Mouse (Mus musculus) hindbrain, embryonic 12.5 days (tissue): ENCODE results near the gene Ifrd2. TPM values are rescaled to one million over a fixed set of nuclear protein-coding genes. Genes with fewer than 3 reads are reported as not detected.
"Not testable (repeated sequence)": the region's sequence is repeated elsewhere in the genome, so short reads cannot be mapped to it uniquely, and the experiment has no call there.

Experiments
- ATAC-seq: fragments of 200-750 bp; cut with Nextera tagmentation; 2 replicates; pipeline ENCODE4 v1.8.0; 2017; ENCODE audit warnings: moderate TSS enrichment; ENCODE audit not compliant: low FRiP score
- H3K27ac ChIP-seq: fragments of 300-500 bp; sonication (generic); 2 replicates; pipeline ENCODE4 v1.5.1; 2016; ENCODE audit warnings: mild to moderate bottlenecking
- H3K27me3 ChIP-seq: fragments of 300-500 bp; sonication (generic); 2 replicates; pipeline ENCODE4 v1.6.1; 2016; ENCODE audit warnings: mild to moderate bottlenecking
- H3K36me3 ChIP-seq: fragments of 300-500 bp; sonication (generic); 2 replicates; pipeline ENCODE4 v1.6.1; 2016; ENCODE audit warnings: mild to moderate bottlenecking
- H3K4me1 ChIP-seq: fragments of 300-500 bp; sonication (generic); 2 replicates; pipeline ENCODE4 v1.6.1; 2016
- H3K4me2 ChIP-seq: fragments of 300-500 bp; sonication (generic); replicated peaks from 2 replicates; pipeline ENCODE4 v1.6.1; 2016; ENCODE audit warnings: mild to moderate bottlenecking
- H3K4me3 ChIP-seq: fragments of 300-500 bp; sonication (generic); 2 replicates; pipeline ENCODE4 v1.5.1; 2016; ENCODE audit warnings: mild to moderate bottlenecking
- H3K9ac ChIP-seq: fragments of 300-500 bp; sonication (generic); 2 replicates; pipeline ENCODE4 v1.6.1; 2016; ENCODE audit warnings: mild to moderate bottlenecking, moderate library complexity
- H3K9me3 ChIP-seq: fragments of 300-500 bp; sonication (generic); replicated peaks from 2 replicates; pipeline ENCODE4 v1.6.1; 2016; ENCODE audit warnings: mild to moderate bottlenecking
- WGBS: fragments of 180-500 bp; shearing (Covaris S2); methylation state at CpG from one replicate; pipeline ENCODE4 v1.1.7; 2016; 5-methylcytosine and 5-hydroxymethylcytosine counted together
- polyA plus RNA-seq: library from polyadenylated mRNA; unstranded; fragments of >200 nt; fragmentation: Nextera tagmentation; extraction: Ambion mirVana; gene quantifications from 2 replicates; pipeline ENCODE4 v1.2.1, GENCODE M21; 2016

Ifrd2 gene
- polyA plus RNA-seq, 1 experiment from 2014 or later: 19.5 TPM

- H3K9ac ChIP-seq: peak overlapping the region; percentile 82
- peaks cover 24% of the 10 kb centered on the region for H3K36me3 ChIP-seq
- peak; percentile 94 for ATAC-seq
- peaks cover 39% of the 10 kb centered on the region for H3K4me1 ChIP-seq
- peak overlapping the region; percentile 66 for H3K4me3 ChIP-seq
- H3K4me2 ChIP-seq: peak overlapping the region; percentile 93
- peaks cover 37% of the 10 kb centered on the region for H3K27me3 ChIP-seq
- H3K9me3 ChIP-seq: no peaks in the 10 kb centered on the region
- under 1% methylated on average over 53 of the region's 53 CpGs for WGBS
- peak overlapping the region; percentile 82 for H3K27ac ChIP-seq
Observed at GRCm38 (mm10) chr9:107554319-107554825, 33.1 kb upstream of the Ifrd2 start.

DNA sequence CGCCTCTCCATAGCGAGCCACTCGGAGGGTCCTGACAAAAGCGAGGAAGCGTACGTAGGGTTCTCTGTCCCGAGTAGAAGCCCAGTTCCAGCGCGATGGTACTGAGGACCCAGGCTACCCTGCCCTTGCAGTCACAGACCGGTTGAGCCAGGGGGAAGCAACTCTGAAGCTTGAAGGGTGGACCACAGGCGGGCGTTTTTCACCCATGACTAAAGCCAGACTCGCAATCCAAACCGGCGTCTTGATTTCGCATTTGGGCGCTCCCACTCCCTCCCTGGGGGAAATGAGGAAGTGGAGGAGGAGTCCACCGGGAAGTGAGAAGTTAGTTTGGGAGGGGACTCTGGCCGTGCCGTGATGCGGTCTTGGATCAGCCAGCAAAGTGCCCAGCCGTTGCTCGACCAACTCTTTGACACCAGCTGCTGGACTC lies 32.4 kb upstream of the Ifrd2 start:
- H3K9me3 ChIP-seq: no peaks in the 10 kb centered on the region
- WGBS: under 1% methylated on average over 23 of the region's 23 CpGs
- H3K27me3 ChIP-seq: peaks cover 31% of the 10 kb centered on the region
- peak overlapping the region; percentile 82 for H3K27ac ChIP-seq
- H3K4me3 ChIP-seq: peak overlapping the region; percentile 66
- H3K4me1 ChIP-seq: peaks cover 39% of the 10 kb centered on the region
- peak; percentile 35 for ATAC-seq
- H3K36me3 ChIP-seq: peaks cover 31% of the 10 kb centered on the region
- peak overlapping the region; percentile 93 for H3K4me2 ChIP-seq
- peak overlapping the region; percentile 82 for H3K9ac ChIP-seq

DNA sequence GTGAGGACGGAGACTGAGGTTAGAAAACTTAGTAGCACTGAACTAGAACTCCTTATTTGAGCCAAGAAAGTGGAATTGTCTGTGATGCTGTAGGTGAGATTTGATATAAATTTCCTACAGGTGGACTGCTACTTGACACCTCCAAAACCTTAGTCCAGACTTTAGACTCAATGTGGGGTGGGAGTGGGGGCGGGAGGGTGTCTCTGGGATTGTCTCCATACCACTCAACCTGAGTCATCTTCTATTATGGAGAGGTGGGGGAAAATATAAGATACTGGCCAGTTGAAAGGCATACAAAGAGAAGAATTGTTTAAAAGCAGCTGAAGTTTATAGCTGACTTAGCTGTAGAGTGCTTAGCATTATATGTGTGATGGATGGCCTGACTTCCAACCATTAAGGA lies 31.7 kb upstream of the Ifrd2 start:
- Histone ChIP-seq H3K27ac (no peak overlapping the region), H3K36me3 (peaks cover 38% of the 10 kb centered on the region), H3K4me3 (peak overlapping the region; percentile 66), H3K4me2 (peak overlapping the region; percentile 93), H3K4me1 (peaks cover 38% of the 10 kb centered on the region), H3K9me3 (no peaks in the 10 kb centered on the region), H3K9ac (peak overlapping the region; percentile 82), H3K27me3 (peaks cover 24% of the 10 kb centered on the region)
- ATAC-seq: no peak
- WGBS: 47% methylated on average over 2 of the region's 2 CpGs

- Histone ChIP-seq H3K36me3 (peaks cover 44% of the 10 kb centered on the region), H3K27me3 (peaks cover 18% of the 10 kb centered on the region), H3K27ac (no peak overlapping the region), H3K4me3 (peak overlapping the region; percentile 66; the same call in 1 of the 2 replicates), H3K9ac (no peak overlapping the region), H3K9me3 (no peaks in the 10 kb centered on the region), H3K4me1 (peaks cover 32% of the 10 kb centered on the region), H3K4me2 (peak overlapping the region; percentile 93)
- ATAC-seq: no peak
- 78% methylated on average over 3 of the region's 3 CpGs for WGBS
Observed at GRCm38 (mm10) chr9:107556346-107556745, 31.1 kb upstream of the Ifrd2 start.

GRCm38 (mm10) chr9:107563029-107563581 lies 24.3 kb upstream of the Ifrd2 start, which contains the start of gene Tusc2:
Gene Tusc2, plus strand, starts transcription at chr9:107563255.
- no peaks in the 10 kb centered on the region for H3K27me3 ChIP-seq
- peak; percentile 93 for ATAC-seq
- peak within 1 kb of the TSS; percentile 84 for H3K4me3 ChIP-seq
- H3K9ac ChIP-seq: peak within 1 kb of the TSS; percentile 87
- H3K9me3 ChIP-seq: no peaks in the 10 kb centered on the region
- 1% methylated on average over 43 of the region's 46 CpGs for WGBS
- H3K4me1 ChIP-seq: peaks cover 26% of the 10 kb centered on the region
- peak within 1 kb of the TSS; percentile 84 for H3K4me2 ChIP-seq
- peaks cover 56% of the 10 kb centered on the region for H3K36me3 ChIP-seq
- H3K27ac ChIP-seq: peak within 1 kb of the TSS; percentile 60

DNA sequence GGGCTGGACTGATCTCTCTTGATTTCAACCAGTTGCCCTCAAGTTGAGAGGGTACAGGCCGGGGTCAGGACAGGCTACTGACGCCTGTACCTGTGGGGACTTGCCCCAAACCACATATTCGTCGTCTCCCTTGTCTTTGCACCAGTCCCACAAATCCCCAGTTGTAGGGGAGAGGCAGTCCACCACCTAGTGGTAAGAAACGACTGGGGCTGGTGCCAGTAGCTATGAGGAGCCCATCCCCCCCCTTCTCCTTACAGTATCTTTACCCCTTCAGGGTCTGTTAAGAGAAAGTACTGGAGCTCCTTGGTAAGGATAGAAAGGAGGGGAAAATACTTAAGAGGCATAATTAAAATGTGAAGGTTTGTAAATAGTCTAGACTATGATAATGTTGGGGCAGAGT lies 21.9 kb upstream of the Ifrd2 start:
- not testable (repeated sequence) for H3K27ac ChIP-seq, H3K4me3 ChIP-seq, ATAC-seq, H3K9ac ChIP-seq, H3K9me3 ChIP-seq, H3K27me3 ChIP-seq
- H3K4me1 ChIP-seq: peaks cover 36% of the 10 kb centered on the region
- 0 out of 2 replicates have a peak overlapping the region, but pooled peaks have one; percentile 0 for H3K4me2 ChIP-seq
- H3K36me3 ChIP-seq: peaks cover 34% of the 10 kb centered on the region
- 54% methylated on average over 5 of the region's 5 CpGs for WGBS

DNA sequence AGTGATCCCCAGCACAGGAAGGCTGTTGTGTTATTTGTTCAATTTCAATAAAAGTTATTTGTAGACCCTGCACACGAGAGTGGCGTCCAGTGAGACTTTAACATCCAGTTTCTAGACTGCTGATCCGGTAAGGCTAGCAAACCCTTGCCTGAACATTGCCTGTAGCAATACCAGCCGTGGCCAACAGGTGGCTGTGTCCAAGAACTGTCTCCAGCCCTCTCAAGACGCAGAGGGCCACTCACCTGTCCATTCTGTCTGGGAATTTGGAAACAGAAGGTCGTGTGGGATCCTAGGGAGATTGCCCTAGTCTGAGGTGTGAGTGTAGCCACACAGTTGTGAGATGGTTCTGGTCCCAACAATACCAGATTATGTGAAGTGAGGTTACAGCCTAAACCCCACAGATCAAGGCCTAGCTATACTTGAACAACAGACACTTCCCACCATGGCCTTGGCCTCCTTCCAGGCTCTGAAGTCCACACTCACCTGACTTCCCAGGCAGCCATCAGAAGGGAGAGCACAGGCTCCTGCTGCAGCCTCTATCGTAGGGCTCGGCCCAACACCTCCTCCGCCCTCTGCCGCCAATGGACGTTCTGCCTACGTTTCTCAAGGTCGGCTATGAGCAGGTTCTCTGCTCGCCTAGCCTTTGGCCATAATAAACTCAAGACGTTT lies 21.3 kb upstream of the Ifrd2 start:
- ATAC-seq: no peak
- WGBS: 62% methylated on average over 15 of the region's 15 CpGs
- Histone ChIP-seq H3K9me3 (no peaks in the 10 kb centered on the region), H3K9ac (no peak overlapping the region), H3K27me3 (no peaks in the 10 kb centered on the region), H3K27ac (no peak overlapping the region), H3K4me1 (peaks cover 42% of the 10 kb centered on the region), H3K36me3 (peaks cover 34% of the 10 kb centered on the region), H3K4me2 (no peak overlapping the region), H3K4me3 (no peak overlapping the region)

- peaks cover 49% of the 10 kb centered on the region for H3K4me1 ChIP-seq
- ATAC-seq: no peak
- no peak overlapping the region for H3K4me3 ChIP-seq
- no peak overlapping the region for H3K9ac ChIP-seq
- no peaks in the 10 kb centered on the region for H3K27me3 ChIP-seq
- WGBS: 77% methylated on average over 3 of the region's 3 CpGs
- no peak overlapping the region for H3K4me2 ChIP-seq
- no peaks in the 10 kb centered on the region for H3K9me3 ChIP-seq
- H3K27ac ChIP-seq: no peak overlapping the region
- H3K36me3 ChIP-seq: peaks cover 34% of the 10 kb centered on the region
Observed at GRCm38 (mm10) chr9:107566855-107567254, 20.6 kb upstream of the Ifrd2 start.

DNA sequence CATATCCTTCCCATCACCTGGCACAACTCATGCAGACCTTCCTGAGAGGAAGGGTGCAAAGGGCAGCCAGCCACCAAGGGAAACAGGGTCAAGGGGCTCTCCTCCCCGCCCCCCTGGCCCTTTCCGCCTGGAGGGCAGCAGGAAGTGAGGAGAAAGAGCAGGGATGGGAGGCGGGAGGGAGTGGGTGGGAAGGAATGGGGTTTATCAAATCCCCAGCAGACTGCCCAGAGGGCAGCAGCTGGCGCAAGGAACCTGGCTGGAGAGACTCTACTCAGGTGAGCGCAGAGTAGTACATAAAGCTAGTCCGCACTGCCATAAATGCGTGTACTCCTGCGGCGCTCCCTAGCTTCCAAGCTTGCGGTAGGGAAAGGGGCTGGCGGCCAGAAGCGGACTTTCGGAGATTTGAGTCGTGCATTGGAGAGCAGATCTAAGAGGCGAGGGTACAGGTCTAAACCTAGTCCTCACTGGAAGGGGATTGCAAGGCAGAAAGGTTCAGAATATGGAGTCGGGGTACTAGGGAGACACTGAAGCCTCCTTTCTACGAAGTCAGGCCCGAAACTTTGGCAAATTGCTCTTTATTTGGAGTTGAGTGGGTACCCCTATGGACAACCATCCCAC lies 19.6 kb upstream of the Ifrd2 start, which contains the start of gene Hyal2:
TSS of gene Hyal2 (plus strand) at position 244 of the 618 bp plus-strand sequence.
- peak within 1 kb of the TSS; percentile 93 for H3K4me2 ChIP-seq
- peak within 1 kb of the TSS; percentile 95 for H3K9ac ChIP-seq
- peak within 1 kb of the TSS; percentile 81 for H3K4me3 ChIP-seq
- H3K36me3 ChIP-seq: peaks cover 39% of the 10 kb centered on the region
- H3K27me3 ChIP-seq: no peaks in the 10 kb centered on the region
- no peak for ATAC-seq
- H3K4me1 ChIP-seq: peaks cover 53% of the 10 kb centered on the region
- 5% methylated on average over 18 of the region's 18 CpGs for WGBS
- no peaks in the 10 kb centered on the region for H3K9me3 ChIP-seq
- H3K27ac ChIP-seq: peak within 1 kb of the TSS; percentile 87

- Histone ChIP-seq H3K27me3 (no peaks in the 10 kb centered on the region), H3K27ac (peak overlapping the region; percentile 87), H3K9ac (peak overlapping the region; percentile 95), H3K4me1 (peaks cover 51% of the 10 kb centered on the region), H3K9me3 (no peaks in the 10 kb centered on the region), H3K4me2 (peak overlapping the region; percentile 93), H3K4me3 (peak overlapping the region; percentile 81), H3K36me3 (peaks cover 47% of the 10 kb centered on the region)
- 1% methylated on average over 41 of the region's 41 CpGs for WGBS
- peak; percentile 88 for ATAC-seq
Observed at GRCm38 (mm10) chr9:107568331-107569261, 18.8 kb upstream of the Ifrd2 start.

DNA sequence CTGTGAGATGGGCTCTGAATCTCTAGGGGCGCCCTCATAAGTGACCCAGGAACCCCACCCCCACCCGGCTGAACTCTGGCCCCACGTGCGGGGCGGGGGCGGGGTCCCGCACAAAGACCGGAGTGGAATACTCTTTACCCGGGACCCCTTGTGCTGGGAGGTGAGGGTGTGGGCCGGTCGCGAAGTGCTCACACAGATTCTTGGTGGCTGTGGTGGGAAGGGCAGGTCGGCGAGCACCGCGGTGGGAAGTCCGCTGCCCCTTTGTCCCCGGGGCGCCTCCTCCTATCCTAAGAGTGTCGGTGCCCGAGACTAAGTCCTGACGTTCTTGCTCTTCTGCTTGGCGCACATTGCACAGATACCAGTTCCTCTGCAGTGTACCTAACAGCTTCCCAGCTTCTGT lies 18.2 kb upstream of the Ifrd2 start:
- Histone ChIP-seq H3K4me1 (peaks cover 45% of the 10 kb centered on the region), H3K4me3 (peak overlapping the region; percentile 81), H3K4me2 (peak overlapping the region; percentile 93), H3K9ac (peak overlapping the region; percentile 95), H3K27ac (peak overlapping the region; percentile 87), H3K36me3 (peaks cover 48% of the 10 kb centered on the region), H3K27me3 (no peaks in the 10 kb centered on the region), H3K9me3 (no peaks in the 10 kb centered on the region)
- ATAC-seq: peak; percentile 56
- under 1% methylated on average over 23 of the region's 23 CpGs for WGBS
